Mouse (Mus musculus) cerebellum, adult 2 months (tissue): Measurements from ENCODE around the gene Zfp618. TPM values are rescaled to one million over a fixed set of nuclear protein-coding genes. Genes with fewer than 3 reads are reported as not detected.

ENCODE experiments used
- DNase-seq, 2 experiments: peaks; one replicate each; pipeline ENCODE4 v3.0.0; 2021
- H3K27ac ChIP-seq: fragments of 200-500 bp; 2 replicates; pipeline ENCODE4 v1.5.1; 2012; ENCODE audit warnings: low read length, control low read depth, inconsistent platforms; ENCODE audit not compliant: insufficient read depth
- H3K27me3 ChIP-seq: fragments of 200-500 bp; 2 replicates; pipeline ENCODE4 v1.6.1; 2012; ENCODE audit warnings: inconsistent platforms, mild to moderate bottlenecking, low read length, moderate library complexity; ENCODE audit not compliant: control insufficient read depth, insufficient read depth
- H3K4me1 ChIP-seq: fragments of 200-500 bp; 2 replicates; pipeline ENCODE4 v1.6.1; 2011; ENCODE audit warnings: low read length; ENCODE audit not compliant: control insufficient read depth, insufficient read depth
- H3K4me3 ChIP-seq: fragments of 200-500 bp; replicated peaks from 2 replicates; pipeline ENCODE3; 2011; ENCODE audit warnings: mild to moderate bottlenecking, low read depth, low read length, control low read depth; ENCODE audit not compliant: insufficient read depth
- CTCF ChIP-seq: fragments of 200-500 bp; IDR thresholded peaks from 2 replicates; pipeline ENCODE4 v1.5.1; 2011; ENCODE audit warnings: low read depth, mild to moderate bottlenecking, control low read depth, low read length, moderate library complexity, borderline replicate concordance; ENCODE audit not compliant: insufficient read depth
- POLR2A ChIP-seq: fragments of 200-500 bp; IDR thresholded peaks from 2 replicates; pipeline ENCODE4 v1.6.1; 2011; ENCODE audit warnings: low read length, control low read depth, borderline replicate concordance; ENCODE audit not compliant: insufficient read depth
- WGBS: fragments of 180-500 bp; shearing (Covaris S2); methylation state at CpG from one replicate; pipeline ENCODE4 v1.1.7; 2018; 5-methylcytosine and 5-hydroxymethylcytosine counted together
- polyA plus RNA-seq: library from polyadenylated mRNA; depleted of rRNA; stranded (reverse); fragments of >200 nt; gene quantifications from 2 replicates; pipeline ENCODE4 v1.2.3, GENCODE M21; 2012

The Zfp618 gene
- polyA plus RNA-seq, 1 experiment: 2.7 TPM

DNA sequence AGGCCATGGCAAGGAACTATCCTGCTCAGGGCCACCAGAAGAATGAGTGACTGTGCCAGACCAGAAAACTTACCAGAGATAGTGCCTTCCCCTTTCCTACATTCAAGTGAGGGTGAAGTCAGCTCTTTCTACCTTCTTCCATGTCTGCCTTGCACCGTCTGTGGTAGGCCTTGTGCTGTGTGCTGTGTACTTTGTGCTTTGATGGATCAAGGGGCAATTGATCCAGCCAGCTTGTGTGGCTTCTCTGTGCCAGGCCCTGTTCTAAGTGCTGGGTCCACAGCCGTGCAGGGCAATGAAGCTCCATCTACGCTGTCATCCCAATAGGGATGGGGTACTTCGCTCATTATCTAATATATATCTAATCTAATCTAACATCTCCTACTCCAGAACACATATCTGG lies 98.0 kb downstream of the Zfp618 start:
- H3K27me3 ChIP-seq: no peaks in the 10 kb centered on the region
- no peak overlapping the region for H3K27ac ChIP-seq
- 96% methylated on average over 4 of the region's 4 CpGs for WGBS
- DNase-seq: no peak
- TF ChIP-seq CTCF (no peak), POLR2A (no peak)
- H3K4me1 ChIP-seq: no peaks in the 10 kb centered on the region
- H3K4me3 ChIP-seq: no peak overlapping the region

DNA sequence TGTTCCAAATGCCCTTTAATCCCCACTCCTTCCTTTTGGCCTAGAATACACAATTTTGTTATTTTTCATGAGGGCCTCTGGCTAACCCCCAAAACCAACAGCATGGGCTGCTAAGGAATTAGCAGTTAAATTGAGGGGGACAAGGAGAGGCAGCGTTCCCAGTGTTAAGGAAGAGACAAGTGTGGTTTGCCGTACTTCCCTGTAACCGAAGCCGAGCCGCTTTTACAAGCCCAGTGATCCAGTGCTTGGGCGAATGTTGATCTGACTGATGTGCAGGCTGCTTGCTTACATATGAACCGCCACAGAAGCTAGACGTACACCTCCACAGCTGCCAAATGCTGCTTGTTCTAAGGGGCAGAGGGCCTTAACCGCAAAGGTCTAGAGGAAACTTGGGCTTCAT lies 99.5 kb downstream of the Zfp618 start:
- Histone ChIP-seq H3K4me3 (no peak overlapping the region), H3K27me3 (no peaks in the 10 kb centered on the region), H3K4me1 (no peaks in the 10 kb centered on the region), H3K27ac (no peak overlapping the region)
- 93% methylated on average over 9 of the region's 9 CpGs for WGBS
- TF ChIP-seq CTCF (no peak), POLR2A (no peak)
- DNase-seq: no peak

DNA sequence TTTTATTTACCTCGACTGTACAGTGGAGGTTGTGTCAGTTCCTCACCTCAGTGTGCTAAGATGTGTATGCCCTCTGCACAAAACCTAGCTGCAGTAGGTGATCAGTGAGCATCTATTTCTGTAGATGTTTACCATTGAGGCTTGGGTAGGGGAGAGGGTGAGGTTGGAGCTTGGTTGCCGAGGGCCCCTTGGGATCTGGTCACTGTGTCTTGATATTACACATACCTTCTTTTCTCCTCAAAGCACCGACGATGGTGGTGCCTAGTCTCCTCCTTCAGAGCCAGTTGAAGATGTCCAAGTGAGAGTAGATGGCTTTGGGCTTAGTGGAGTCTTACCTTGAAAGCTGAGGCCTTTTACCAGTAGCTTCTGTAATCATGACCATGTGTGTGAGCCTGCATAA lies 101.4 kb downstream of the Zfp618 start:
- Histone ChIP-seq H3K27ac (no peak overlapping the region), H3K27me3 (no peaks in the 10 kb centered on the region), H3K4me1 (no peaks in the 10 kb centered on the region), H3K4me3 (no peak overlapping the region)
- no peak for DNase-seq
- WGBS: 90% methylated on average over 4 of the region's 4 CpGs
- TF ChIP-seq POLR2A: no peak
- TF ChIP-seq CTCF: no peak

DNA sequence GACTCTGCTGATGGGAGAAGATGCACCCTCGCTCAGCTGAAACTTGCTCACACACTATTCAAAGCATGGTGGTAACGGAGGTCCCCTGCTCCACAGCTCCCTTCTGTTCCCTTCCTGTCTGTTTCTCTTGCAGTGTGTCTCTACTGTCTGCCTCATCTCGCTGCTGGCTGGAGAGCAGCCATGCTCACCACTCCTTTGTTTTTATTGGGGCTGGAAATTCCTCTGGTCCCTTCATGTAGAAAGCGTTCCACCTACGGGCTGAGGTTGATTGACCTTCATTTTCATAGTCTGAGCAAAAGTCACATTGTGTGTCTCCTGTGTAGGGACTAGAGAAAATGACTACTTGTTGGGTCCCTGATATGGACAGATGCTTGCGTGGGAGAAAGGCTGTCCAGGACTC lies 102.4 kb downstream of the Zfp618 start:
- DNase-seq: no peak
- H3K27ac ChIP-seq: no peak overlapping the region
- TF ChIP-seq POLR2A (no peak), CTCF (no peak)
- H3K4me3 ChIP-seq: no peak overlapping the region
- no peaks in the 10 kb centered on the region for H3K27me3 ChIP-seq
- WGBS: 66% methylated on average over 6 of the region's 6 CpGs
- no peaks in the 10 kb centered on the region for H3K4me1 ChIP-seq

DNA sequence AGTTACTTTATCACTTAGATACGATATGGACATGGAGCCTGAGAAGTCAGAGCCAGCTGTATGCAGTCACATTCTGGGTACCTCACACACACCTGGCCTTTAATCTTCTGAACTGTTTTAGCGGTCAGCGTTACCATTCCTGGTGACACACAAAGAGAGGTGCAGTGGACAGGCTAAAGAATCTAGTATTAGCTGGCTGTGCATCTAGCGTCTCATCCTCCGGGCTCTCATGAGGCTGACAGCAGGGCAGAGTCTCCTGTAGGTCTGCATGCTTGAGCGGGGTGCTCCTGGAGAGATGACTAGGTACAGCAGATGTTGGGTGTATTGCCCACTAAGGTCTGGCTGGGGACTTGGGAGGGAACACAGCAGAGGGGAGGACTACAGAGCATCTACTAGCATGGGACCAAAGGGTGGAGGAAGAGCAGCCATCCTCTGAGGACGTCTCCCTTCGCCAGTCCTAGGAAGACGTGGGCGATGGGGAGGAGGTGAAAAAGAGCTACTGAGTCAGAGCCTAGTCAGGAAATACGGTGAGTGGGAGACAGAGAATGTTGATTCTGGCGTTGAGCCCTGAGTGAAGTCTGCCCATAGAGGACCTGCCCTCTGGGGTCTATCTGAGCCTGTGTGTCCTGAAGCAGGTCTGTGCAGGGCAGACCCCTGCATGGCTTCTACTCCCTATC lies 103.3 kb downstream of the Zfp618 start:
- Histone ChIP-seq H3K27me3 (no peaks in the 10 kb centered on the region), H3K27ac (no peak overlapping the region), H3K4me1 (no peaks in the 10 kb centered on the region), H3K4me3 (no peak overlapping the region)
- WGBS: 86% methylated on average over 12 of the region's 12 CpGs
- DNase-seq: no peak
- TF ChIP-seq CTCF (no peak), POLR2A (no peak)

DNA sequence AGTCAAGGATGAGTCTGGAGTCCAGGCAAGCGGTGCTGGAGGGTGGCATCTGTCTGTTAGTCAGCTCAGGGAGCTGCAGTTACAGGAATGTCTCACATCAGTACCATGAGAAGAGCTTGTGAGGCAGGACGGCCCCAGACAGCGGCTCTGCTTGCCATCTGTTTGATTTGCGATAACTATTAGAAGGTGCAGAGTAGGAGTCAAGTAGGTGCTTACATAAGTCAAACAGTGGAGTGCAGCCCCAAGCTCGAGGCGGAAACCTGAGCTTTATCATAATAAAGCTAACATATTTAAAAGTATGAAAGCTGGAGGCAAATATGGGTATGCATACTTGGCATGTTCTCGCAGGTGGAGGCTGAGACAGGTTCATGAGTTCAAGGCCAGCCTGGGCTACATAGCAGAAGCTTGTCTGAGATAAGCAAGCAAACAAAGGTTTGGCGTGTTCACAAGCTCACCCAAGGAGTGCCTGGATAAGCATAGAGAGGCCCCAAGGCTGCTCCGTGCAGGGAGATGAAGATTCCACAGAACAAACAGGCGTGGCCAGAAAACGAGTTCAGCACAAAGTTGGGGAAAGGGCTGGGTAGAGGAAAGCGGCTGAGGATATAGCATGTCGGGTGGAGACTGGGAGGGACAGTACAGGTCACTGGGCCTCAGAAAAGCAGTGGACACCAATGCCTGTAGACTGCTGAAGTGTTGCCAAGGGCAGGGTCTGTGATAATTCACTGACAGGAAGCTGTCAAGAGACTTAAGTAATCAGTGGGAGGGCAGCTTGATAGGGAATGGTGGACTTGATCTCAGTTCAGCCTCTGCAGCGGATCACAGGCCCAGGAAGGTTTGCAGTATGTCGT lies 106.3 kb downstream of the Zfp618 start:
- Histone ChIP-seq H3K4me3 (no peak overlapping the region), H3K27ac (no peak overlapping the region), H3K27me3 (no peaks in the 10 kb centered on the region), H3K4me1 (no peaks in the 10 kb centered on the region)
- 87% methylated on average over 15 of the region's 15 CpGs for WGBS
- no peak for DNase-seq
- no peak for TF ChIP-seq POLR2A

DNA sequence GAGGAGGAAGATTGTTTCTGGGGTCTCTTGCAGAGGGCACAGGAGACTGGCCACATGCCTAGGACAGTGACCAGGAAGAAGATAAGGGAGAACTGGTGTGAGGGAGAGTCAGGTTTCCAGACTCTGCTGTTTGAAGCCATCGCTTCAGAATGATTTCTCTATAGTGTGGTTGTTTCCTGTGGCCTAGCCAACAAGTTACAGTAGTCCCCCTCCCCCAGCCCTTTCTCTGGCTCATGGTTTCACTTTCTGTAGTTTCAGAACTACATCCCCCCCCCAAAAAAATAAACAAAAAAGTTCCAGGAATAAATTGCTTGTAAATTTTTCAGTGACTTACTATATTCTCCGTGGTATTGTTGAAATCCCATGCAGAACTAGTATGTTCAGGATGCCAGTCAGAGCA lies 107.8 kb downstream of the Zfp618 start:
- WGBS: 91% methylated on average over 2 of the region's 2 CpGs
- TF ChIP-seq POLR2A (no peak), CTCF (no peak)
- no peak for DNase-seq
- H3K4me1 ChIP-seq: no peaks in the 10 kb centered on the region
- no peak overlapping the region for H3K27ac ChIP-seq
- H3K4me3 ChIP-seq: no peak overlapping the region
- H3K27me3 ChIP-seq: no peaks in the 10 kb centered on the region

DNA sequence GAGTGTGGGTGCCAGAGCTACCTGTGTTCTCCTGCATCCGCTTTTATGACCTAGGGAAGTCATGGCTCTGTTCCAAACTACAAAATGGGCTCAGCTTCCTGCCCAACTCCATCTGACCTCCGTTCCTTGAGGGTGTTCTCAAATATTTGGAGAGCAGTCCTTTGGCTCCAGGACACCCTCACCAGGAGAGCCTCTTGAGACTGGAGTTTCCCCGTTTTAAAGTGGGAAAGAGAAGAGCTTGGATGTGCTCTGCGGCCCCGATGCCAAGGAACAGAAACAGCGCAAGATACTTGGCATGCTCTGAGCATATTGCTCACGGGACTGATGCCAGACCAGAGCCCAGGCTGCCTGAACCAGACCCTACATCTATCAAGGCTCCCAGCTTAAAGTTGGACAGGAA lies 113.8 kb downstream of the Zfp618 start:
- Histone ChIP-seq H3K4me1 (peaks cover 5% of the 10 kb centered on the region; the same call in 1 of the 2 replicates), H3K27me3 (no peaks in the 10 kb centered on the region), H3K4me3 (no peak overlapping the region), H3K27ac (no peak overlapping the region)
- 5% methylated on average over 7 of the region's 7 CpGs for WGBS
- peak in 1 of 2 experiments; percentile 17 for DNase-seq
- TF ChIP-seq POLR2A: no peak
- no peak for TF ChIP-seq CTCF
